In genomic region chr11:100398517-100398916, GRCm38 (mm10) we compare ENCODE assay signal across 12 mouse cellular contexts. TPM values are rescaled to one million over a fixed set of nuclear protein-coding genes. Genes with fewer than 3 reads are reported as not detected.
A peak's percentile ranks its signal among the peaks of the same experiment; 100 is the strongest.
DNase-seq lines count a peak whose midpoint lies in the region; ATAC-seq lines count a peak whose summit lies in the region.
"Had no signal": no experiment of that assay in that cellular context is flagged by ENCODE, and none has a peak within 500 bp of the region (broad histone marks: within the 10 kb centered on the region; RNA-seq: fewer than 3 reads in every experiment).

No protein-coding gene starts in this region.

- DNase-seq in cerebellum, adult 9-10 months: peak; percentile 63
- no peak for DNase-seq in cerebellum, adult 8-10 months
- no peak for DNase-seq in lung, postnatal 10 days
- DNase-seq in left cerebral cortex, postnatal 10 days (ENCODE audit: extremely low spot score in 1 of 2, low spot score in 2 of 2): no peak
- DNase-seq: heart, adult 11 months; spleen, adult 18-20 months; thymus, postnatal 25 days had no signal

- peaks cover 21% of the 10 kb centered on the region for H3K27me3 ChIP-seq in hindbrain, embryonic 12.5 days
- no peaks in the 10 kb centered on the region for H3K27me3 ChIP-seq in hindbrain, embryonic 16.5 days (replicated peaks; ENCODE audit: control insufficient read depth, insufficient read depth, low read length)
- H3K27me3 ChIP-seq in lung, embryonic 16.5 days (ENCODE audit: control insufficient read depth, insufficient read depth, low read depth, low read length): no peaks in the 10 kb centered on the region
- no peaks in the 10 kb centered on the region for H3K27me3 ChIP-seq in limb, embryonic 15.5 days

- no peak for ATAC-seq in hindbrain, embryonic 12.5 days (ENCODE audit: low FRiP score)
- ATAC-seq in hindbrain, embryonic 16.5 days: no peak
- no peak for ATAC-seq in lung, embryonic 16.5 days (ENCODE audit: low read depth)
- ATAC-seq in limb, embryonic 15.5 days (ENCODE audit: insufficient number of reproducible peaks, low FRiP score, low TSS enrichment, low read depth): no peak

- peaks cover 26% of the 10 kb centered on the region for H3K4me1 ChIP-seq in hindbrain, embryonic 12.5 days
- peaks cover 23% of the 10 kb centered on the region for H3K4me1 ChIP-seq in hindbrain, embryonic 16.5 days (ENCODE audit: control insufficient read depth, insufficient read depth, low read depth, low read length)
- H3K4me1 ChIP-seq in lung, embryonic 16.5 days (replicated peaks; ENCODE audit: control insufficient read depth, insufficient read depth, low read length): peaks cover 54% of the 10 kb centered on the region
- H3K4me1 ChIP-seq in limb, embryonic 15.5 days: peaks cover 55% of the 10 kb centered on the region

- H3K4me2 ChIP-seq in hindbrain, embryonic 12.5 days (replicated peaks): peak overlapping the region; percentile 54; the same call in 1 of the 2 replicates
- H3K4me2 ChIP-seq in hindbrain, embryonic 16.5 days (ENCODE audit: low read length): no peak overlapping the region
- no peak overlapping the region for H3K4me2 ChIP-seq in lung, embryonic 16.5 days (ENCODE audit: low read depth, low read length)
- H3K4me2 ChIP-seq in limb, embryonic 15.5 days: no peak overlapping the region

- H3K9me3 ChIP-seq in hindbrain, embryonic 12.5 days (replicated peaks): no peaks in the 10 kb centered on the region
- no peaks in the 10 kb centered on the region for H3K9me3 ChIP-seq in hindbrain, embryonic 16.5 days (ENCODE audit: control insufficient read depth, low read length)
- H3K9me3 ChIP-seq in lung, embryonic 16.5 days (ENCODE audit: control insufficient read depth, low read length): no peaks in the 10 kb centered on the region
- no peaks in the 10 kb centered on the region for H3K9me3 ChIP-seq in limb, embryonic 15.5 days
- H3K9me3 ChIP-seq: megakaryocyte, embryonic 14.5 days had no signal

- 97% methylated on average over 7 of the region's 7 CpGs for WGBS in hindbrain, embryonic 12.5 days
- 97% methylated on average over 7 of the region's 7 CpGs for WGBS in hindbrain, embryonic 16.5 days
- WGBS in lung, embryonic 16.5 days: 87% methylated on average over 7 of the region's 7 CpGs
- WGBS in limb, embryonic 15.5 days: 91% methylated on average over 7 of the region's 7 CpGs

- H3K36me3 ChIP-seq in hindbrain, embryonic 12.5 days: no peaks in the 10 kb centered on the region
- no peaks in the 10 kb centered on the region for H3K36me3 ChIP-seq in hindbrain, embryonic 16.5 days (ENCODE audit: control insufficient read depth, insufficient read depth, low read length)
- no peaks in the 10 kb centered on the region for H3K36me3 ChIP-seq in lung, embryonic 16.5 days (ENCODE audit: control insufficient read depth, insufficient read depth, low read length)
- H3K36me3 ChIP-seq in limb, embryonic 15.5 days: no peaks in the 10 kb centered on the region

- intact Hi-C loops in left cerebral cortex, postnatal 10 days (cut with DNase I): no loop called here

- no peak overlapping the region for H3K4me3 ChIP-seq in hindbrain, embryonic 12.5 days
- H3K4me3 ChIP-seq in hindbrain, embryonic 16.5 days (ENCODE audit: low read length): no peak overlapping the region
- no peak overlapping the region for H3K4me3 ChIP-seq in lung, embryonic 16.5 days (ENCODE audit: low read length)
- H3K4me3 ChIP-seq in limb, embryonic 15.5 days: no peak overlapping the region

- no peak overlapping the region for H3K27ac ChIP-seq in hindbrain, embryonic 12.5 days
- no peak overlapping the region for H3K27ac ChIP-seq in hindbrain, embryonic 16.5 days (ENCODE audit: low read depth, low read length)
- H3K27ac ChIP-seq in lung, embryonic 16.5 days (ENCODE audit: low read length): peak overlapping the region; percentile 53; the same call in 1 of the 2 replicates
- H3K27ac ChIP-seq in limb, embryonic 15.5 days: 0 out of 2 replicates have a peak overlapping the region, but pooled peaks have one; percentile 43

- no peak overlapping the region for H3K9ac ChIP-seq in hindbrain, embryonic 12.5 days
- no peak overlapping the region for H3K9ac ChIP-seq in hindbrain, embryonic 16.5 days (ENCODE audit: low read depth, low read length)
- no peak overlapping the region for H3K9ac ChIP-seq in lung, embryonic 16.5 days (ENCODE audit: low read length)
- H3K9ac ChIP-seq in limb, embryonic 15.5 days: no peak overlapping the region

RNA-seq across cellular contexts. Expression of gene Jup, which starts 1.0 kb away (rescaled TPM):
- 64.0 and 64.6 TPM in 2 replicates for polyA plus RNA-seq in hindbrain, embryonic 12.5 days (2016; fragmentation: Nextera tagmentation; extraction: Ambion mirVana)
- 68.8 and 77.7 TPM in 2 replicates for polyA plus RNA-seq in hindbrain, embryonic 16.5 days (2015; fragmentation: Nextera tagmentation; extraction: Ambion mirVana)
- 165 and 167 TPM in 2 replicates for polyA plus RNA-seq in lung, embryonic 16.5 days (2015; fragmentation: Nextera tagmentation; extraction: Ambion mirVana)
- 305 and 309 TPM in 2 replicates for polyA plus RNA-seq in limb, embryonic 15.5 days (2015; fragmentation: Nextera tagmentation; extraction: Ambion mirVana)
- 10 to 100 TPM; 46.3 to 49.9 TPM for total RNA-seq in left cerebral cortex, postnatal 10 days (2021)

RNA-seq across cellular contexts. Expression of gene P3h4, which starts 16.1 kb away (rescaled TPM):
- polyA plus RNA-seq in hindbrain, embryonic 12.5 days (2016; fragmentation: Nextera tagmentation; extraction: Ambion mirVana): 34.3 and 35.9 TPM in 2 replicates
- 21.5 and 25.5 TPM in 2 replicates for polyA plus RNA-seq in hindbrain, embryonic 16.5 days (2015; fragmentation: Nextera tagmentation; extraction: Ambion mirVana)
- 68.3 and 68.8 TPM in 2 replicates for polyA plus RNA-seq in lung, embryonic 16.5 days (2015; fragmentation: Nextera tagmentation; extraction: Ambion mirVana)
- polyA plus RNA-seq in limb, embryonic 15.5 days (2015; fragmentation: Nextera tagmentation; extraction: Ambion mirVana): 107 and 114 TPM in 2 replicates
- 1 to 10 TPM; 6.7 to 7.1 TPM for total RNA-seq in left cerebral cortex, postnatal 10 days (2021)

RNA-seq across cellular contexts. Expression of gene Fkbp10, which starts 17.0 kb away (rescaled TPM):
- polyA plus RNA-seq in hindbrain, embryonic 12.5 days (2016; fragmentation: Nextera tagmentation; extraction: Ambion mirVana): 72.5 and 75.6 TPM in 2 replicates
- 29.2 and 33.1 TPM in 2 replicates for polyA plus RNA-seq in hindbrain, embryonic 16.5 days (2015; fragmentation: Nextera tagmentation; extraction: Ambion mirVana)
- polyA plus RNA-seq in lung, embryonic 16.5 days (2015; fragmentation: Nextera tagmentation; extraction: Ambion mirVana): 148 and 152 TPM in 2 replicates
- 210 and 239 TPM in 2 replicates for polyA plus RNA-seq in limb, embryonic 15.5 days (2015; fragmentation: Nextera tagmentation; extraction: Ambion mirVana)
- 10 to 100 TPM; 12.2 to 13.1 TPM for total RNA-seq in left cerebral cortex, postnatal 10 days (2021)

RNA-seq across cellular contexts. Expression of gene Hap1, which starts 42.6 kb away (rescaled TPM):
- polyA plus RNA-seq in hindbrain, embryonic 12.5 days (2016; fragmentation: Nextera tagmentation; extraction: Ambion mirVana): 53.7 and 58.0 TPM in 2 replicates
- 316 and 333 TPM in 2 replicates for polyA plus RNA-seq in hindbrain, embryonic 16.5 days (2015; fragmentation: Nextera tagmentation; extraction: Ambion mirVana)
- 19.2 and 19.7 TPM in 2 replicates for polyA plus RNA-seq in lung, embryonic 16.5 days (2015; fragmentation: Nextera tagmentation; extraction: Ambion mirVana)
- polyA plus RNA-seq in limb, embryonic 15.5 days (2015; fragmentation: Nextera tagmentation; extraction: Ambion mirVana): 1.9 and 2.8 TPM in 2 replicates
- total RNA-seq in left cerebral cortex, postnatal 10 days (2021): 100 to 1,000 TPM; 109 to 139 TPM

RNA-seq across cellular contexts. Expression of gene Nt5c3b, which starts 43.1 kb away (rescaled TPM):
- 101 and 112 TPM in 2 replicates for polyA plus RNA-seq in hindbrain, embryonic 12.5 days (2016; fragmentation: Nextera tagmentation; extraction: Ambion mirVana)
- 127 TPM in 2 replicates for polyA plus RNA-seq in hindbrain, embryonic 16.5 days (2015; fragmentation: Nextera tagmentation; extraction: Ambion mirVana)
- 126 and 129 TPM in 2 replicates for polyA plus RNA-seq in lung, embryonic 16.5 days (2015; fragmentation: Nextera tagmentation; extraction: Ambion mirVana)
- 137 and 141 TPM in 2 replicates for polyA plus RNA-seq in limb, embryonic 15.5 days (2015; fragmentation: Nextera tagmentation; extraction: Ambion mirVana)
- total RNA-seq in left cerebral cortex, postnatal 10 days (2021): 10 to 100 TPM; 71.4 to 77.1 TPM

Comparison
In these comparisons a context has a peak if more than half of its experiments do, and no peak if none do; other contexts are left out.
1. H3K27ac ChIP-seq: peak in lung, embryonic 16.5 days (single experiment) and limb, embryonic 15.5 days (single experiment); none in hindbrain, embryonic 12.5 days (single experiment) and hindbrain, embryonic 16.5 days (single experiment).